Mouse (Mus musculus): ENCODE results near the gene Gm20431. TPM values are rescaled to one million over a fixed set of nuclear protein-coding genes. Genes with fewer than 3 reads are reported as not detected.
"Not testable (repeated sequence)": the region's sequence is repeated elsewhere in the genome, so short reads cannot be mapped to it uniquely, and the experiment has no call there.

The Gm20431 gene
- polyA plus RNA-seq, 1 experiment = 0.44 TPM

DNA sequence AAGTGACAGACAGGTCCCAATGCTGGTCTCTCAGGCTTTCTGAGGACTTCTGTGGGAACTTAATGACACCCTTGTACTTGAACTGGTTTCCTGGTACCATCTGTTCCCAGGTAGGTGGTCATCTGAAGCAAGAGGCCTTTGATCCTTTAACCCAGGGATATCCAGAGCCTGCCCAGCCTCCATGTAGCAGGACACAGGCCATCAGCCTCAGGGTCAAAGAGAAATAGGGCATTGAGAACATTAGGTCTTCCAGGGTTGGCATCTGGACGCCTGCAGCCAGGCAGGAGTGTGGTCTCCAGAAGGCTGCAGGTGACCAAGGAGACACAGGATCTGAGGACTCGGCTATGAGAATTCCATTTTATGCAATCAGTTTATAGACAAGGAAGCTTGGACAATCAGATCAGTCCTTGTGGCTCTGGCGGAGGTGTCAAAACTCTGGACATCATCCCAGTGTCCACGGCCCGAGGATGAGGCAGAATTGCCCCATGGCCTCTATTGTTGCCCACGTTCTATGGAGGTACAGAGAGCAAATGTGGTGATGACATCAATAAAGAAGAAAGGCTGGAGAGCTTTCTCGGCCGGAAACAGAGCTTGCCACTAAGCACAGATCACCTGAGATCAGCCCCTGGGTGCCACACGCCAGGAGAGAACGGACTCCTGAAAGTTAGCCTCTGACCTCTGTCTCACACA lies 6.2 kb downstream of the Gm20431 start:
- peaks cover 31% of the 10 kb centered on the region for H3K36me3 ChIP-seq (ENCODE audit: control insufficient read depth, insufficient read depth)

DNA sequence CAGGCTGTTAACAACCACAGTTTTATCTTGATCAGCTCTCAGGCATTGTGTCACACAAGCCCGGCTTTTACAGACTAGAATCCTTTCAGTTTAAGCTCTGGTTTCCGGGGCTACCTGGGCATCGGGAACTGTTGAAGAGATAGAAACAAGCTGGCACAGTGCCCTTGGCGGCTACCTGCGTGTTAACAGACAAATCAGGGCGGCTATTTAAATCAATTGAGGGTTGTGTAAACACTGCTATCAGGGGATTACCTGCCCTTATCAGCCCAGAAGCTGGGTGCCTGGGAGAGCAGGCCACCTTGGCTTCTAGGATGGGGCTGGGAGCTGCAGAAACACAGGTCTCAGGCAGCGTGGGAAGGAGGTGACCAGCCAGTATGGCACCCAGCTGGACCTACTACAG lies 8.6 kb downstream of the Gm20431 start:
- Histone ChIP-seq H3K79me3 (ENCODE audit: low read depth) (peaks cover 8% of the 10 kb centered on the region), H3K27me3 (ENCODE audit: control insufficient read depth, insufficient read depth, insufficient read length) (no peaks in the 10 kb centered on the region), H3ac (ENCODE audit: control insufficient read depth, insufficient read length, low read depth) (no peak overlapping the region), H3K4me3 (ENCODE audit: insufficient read depth, poor library complexity, severe bottlenecking) (no peak overlapping the region), H3K36me3 (ENCODE audit: control insufficient read depth, insufficient read depth) (peaks cover 38% of the 10 kb centered on the region), H3K79me2 (ENCODE audit: control insufficient read depth, insufficient read depth) (peaks cover 52% of the 10 kb centered on the region)
- no peak for TF ChIP-seq FOSL1 (IDR thresholded peaks at IDR 0.05; ENCODE audit: insufficient read depth, low read length, poor library complexity, severe bottlenecking)
- TF ChIP-seq MYOD1 (IDR thresholded peaks at IDR 0.05; ENCODE audit: control insufficient read depth, insufficient read length, low read depth) = no peak
- TF ChIP-seq MAX (IDR thresholded peaks at IDR 0.05) = no peak
- TF ChIP-seq MYOG (IDR thresholded peaks at IDR 0.05; ENCODE audit: control insufficient read depth, extremely low read depth, insufficient read length) = no peak
- TF ChIP-seq CEBPB (IDR thresholded peaks at IDR 0.05; ENCODE audit: low read depth) = no peak
- TF ChIP-seq USF1 (IDR thresholded peaks at IDR 0.05; ENCODE audit: low read depth) = no peak
- no peak for TF ChIP-seq CTCF (IDR thresholded peaks at IDR 0.05; ENCODE audit: control insufficient read depth, insufficient read depth, insufficient read length)

More for the DNA sequence above, 6.2 kb downstream of the Gm20431 start:
- Histone ChIP-seq H3K27me3 (ENCODE audit: control insufficient read depth, insufficient read depth, insufficient read length) (no peaks in the 10 kb centered on the region), H3K79me2 (ENCODE audit: control insufficient read depth, insufficient read depth) (peaks cover 63% of the 10 kb centered on the region), H3K4me3 (ENCODE audit: insufficient read depth, poor library complexity, severe bottlenecking) (no peak overlapping the region), H3ac (ENCODE audit: control insufficient read depth, insufficient read length, low read depth) (no peak overlapping the region), H3K79me3 (ENCODE audit: low read depth) (peaks cover 24% of the 10 kb centered on the region)
- TF ChIP-seq MYOD1 (IDR thresholded peaks at IDR 0.05; ENCODE audit: control insufficient read depth, insufficient read length, low read depth) (no peak), USF1 (IDR thresholded peaks at IDR 0.05; ENCODE audit: low read depth) (no peak), MAX (IDR thresholded peaks at IDR 0.05) (no peak), MYOG (IDR thresholded peaks at IDR 0.05; ENCODE audit: control insufficient read depth, extremely low read depth, insufficient read length) (no peak), CTCF (IDR thresholded peaks at IDR 0.05; ENCODE audit: control insufficient read depth, insufficient read depth, insufficient read length) (no peak), FOSL1 (IDR thresholded peaks at IDR 0.05; ENCODE audit: insufficient read depth, low read length, poor library complexity, severe bottlenecking) (no peak), CEBPB (IDR thresholded peaks at IDR 0.05; ENCODE audit: low read depth) (no peak)

GRCm38 (mm10) chr2:167651622-167652021 lies 9.7 kb downstream of the Gm20431 start:
- Histone ChIP-seq H3K79me3 (ENCODE audit: low read depth) (peaks cover 5% of the 10 kb centered on the region), H3K4me3 (ENCODE audit: insufficient read depth, poor library complexity, severe bottlenecking) (no peak overlapping the region), H3K79me2 (ENCODE audit: control insufficient read depth, insufficient read depth) (peaks cover 44% of the 10 kb centered on the region), H3K36me3 (ENCODE audit: control insufficient read depth, insufficient read depth) (peaks cover 35% of the 10 kb centered on the region), H3K27me3 (ENCODE audit: control insufficient read depth, insufficient read depth, insufficient read length) (no peaks in the 10 kb centered on the region), H3ac (ENCODE audit: control insufficient read depth, insufficient read length, low read depth) (no peak overlapping the region)
- no peak for TF ChIP-seq MYOD1 (IDR thresholded peaks at IDR 0.05; ENCODE audit: control insufficient read depth, insufficient read length, low read depth)
- no peak for TF ChIP-seq CTCF (IDR thresholded peaks at IDR 0.05; ENCODE audit: control insufficient read depth, insufficient read depth, insufficient read length)
- TF ChIP-seq MYOG (IDR thresholded peaks at IDR 0.05; ENCODE audit: control insufficient read depth, extremely low read depth, insufficient read length) = no peak
- TF ChIP-seq USF1 (IDR thresholded peaks at IDR 0.05; ENCODE audit: low read depth) = no peak
- TF ChIP-seq FOSL1 (IDR thresholded peaks at IDR 0.05; ENCODE audit: insufficient read depth, low read length, poor library complexity, severe bottlenecking) = no peak

- no peak overlapping the region for H3K4me3 ChIP-seq (ENCODE audit: insufficient read depth, poor library complexity, severe bottlenecking)
- no peaks in the 10 kb centered on the region for H3K27me3 ChIP-seq (ENCODE audit: control insufficient read depth, insufficient read depth, insufficient read length)
- H3K36me3 ChIP-seq (ENCODE audit: control insufficient read depth, insufficient read depth) = peaks cover 41% of the 10 kb centered on the region
- H3K79me2 ChIP-seq (ENCODE audit: control insufficient read depth, insufficient read depth) = peaks cover 24% of the 10 kb centered on the region
- no peak overlapping the region for H3ac ChIP-seq (ENCODE audit: control insufficient read depth, insufficient read length, low read depth)
- TF ChIP-seq MAX (IDR thresholded peaks at IDR 0.05) = peak; percentile 87
- peak; percentile 49 for TF ChIP-seq CEBPB (IDR thresholded peaks at IDR 0.05; ENCODE audit: low read depth)
- peak; percentile 35 for TF ChIP-seq MYOD1 (IDR thresholded peaks at IDR 0.05; ENCODE audit: control insufficient read depth, insufficient read length, low read depth)
- TF ChIP-seq MYOG (IDR thresholded peaks at IDR 0.05; ENCODE audit: control insufficient read depth, extremely low read depth, insufficient read length) = no peak
- TF ChIP-seq USF1 (IDR thresholded peaks at IDR 0.05; ENCODE audit: low read depth) = peak; percentile 33
- peak; percentile 60 for TF ChIP-seq FOSL1 (IDR thresholded peaks at IDR 0.05; ENCODE audit: insufficient read depth, low read length, poor library complexity, severe bottlenecking)
- TF ChIP-seq CTCF (IDR thresholded peaks at IDR 0.05; ENCODE audit: control insufficient read depth, insufficient read depth, insufficient read length) = no peak
- peaks cover 3% of the 10 kb centered on the region for H3K79me3 ChIP-seq (ENCODE audit: low read depth)
These were observed 11.8 kb downstream of the Gm20431 start for GRCm38 (mm10) chr2:167649290-167650032.

DNA sequence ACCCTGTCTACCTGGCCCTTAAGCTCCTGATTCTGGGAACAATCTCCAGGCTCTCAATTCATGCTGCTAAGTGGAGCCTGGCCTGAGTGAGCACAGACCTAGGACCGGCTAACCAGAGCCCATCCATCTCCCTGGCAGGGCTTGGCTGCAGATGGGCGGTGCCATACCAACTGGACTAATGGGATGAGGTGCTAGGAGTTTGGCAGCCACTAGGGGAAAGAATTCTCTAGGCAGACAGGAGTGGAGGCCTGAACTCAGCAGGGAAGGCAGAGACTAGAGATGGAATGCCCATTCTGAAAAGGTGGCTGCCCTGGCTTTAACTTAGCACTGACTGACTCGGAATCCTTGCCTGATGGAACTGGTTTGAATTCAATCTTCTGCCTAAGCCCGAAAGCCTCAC lies 14.9 kb downstream of the Gm20431 start:
- H3K36me3 ChIP-seq (ENCODE audit: control insufficient read depth, insufficient read depth) = peaks cover 37% of the 10 kb centered on the region
- no peak for TF ChIP-seq CTCF (IDR thresholded peaks at IDR 0.05; ENCODE audit: control insufficient read depth, insufficient read depth, insufficient read length)
- TF ChIP-seq MYOD1 (IDR thresholded peaks at IDR 0.05; ENCODE audit: control insufficient read depth, insufficient read length, low read depth) = no peak
- no peak for TF ChIP-seq FOSL1 (IDR thresholded peaks at IDR 0.05; ENCODE audit: insufficient read depth, low read length, poor library complexity, severe bottlenecking)
- no peak for TF ChIP-seq USF1 (IDR thresholded peaks at IDR 0.05; ENCODE audit: low read depth)
- no peak for TF ChIP-seq MAX (IDR thresholded peaks at IDR 0.05)
- no peak for TF ChIP-seq MYOG (IDR thresholded peaks at IDR 0.05; ENCODE audit: control insufficient read depth, extremely low read depth, insufficient read length)
- no peak for TF ChIP-seq CEBPB (IDR thresholded peaks at IDR 0.05; ENCODE audit: low read depth)
- H3K4me3 ChIP-seq (ENCODE audit: insufficient read depth, poor library complexity, severe bottlenecking) = no peak overlapping the region
- peaks cover 19% of the 10 kb centered on the region for H3K79me2 ChIP-seq (ENCODE audit: control insufficient read depth, insufficient read depth)
- H3K79me3 ChIP-seq (ENCODE audit: low read depth) = no peaks in the 10 kb centered on the region
- no peak overlapping the region for H3ac ChIP-seq (ENCODE audit: control insufficient read depth, insufficient read length, low read depth)
- no peaks in the 10 kb centered on the region for H3K27me3 ChIP-seq (ENCODE audit: control insufficient read depth, insufficient read depth, insufficient read length)

GRCm38 (mm10) chr2:167643356-167644052 lies 17.8 kb downstream of the Gm20431 start:
- H3K27me3 ChIP-seq (ENCODE audit: control insufficient read depth, insufficient read depth, insufficient read length); H3K4me3 ChIP-seq (ENCODE audit: insufficient read depth, poor library complexity, severe bottlenecking); H3ac ChIP-seq (ENCODE audit: control insufficient read depth, insufficient read length, low read depth); H3K79me3 ChIP-seq (ENCODE audit: low read depth): not testable (repeated sequence)
- H3K36me3 ChIP-seq (ENCODE audit: control insufficient read depth, insufficient read depth) = peaks cover 31% of the 10 kb centered on the region
- H3K79me2 ChIP-seq (ENCODE audit: control insufficient read depth, insufficient read depth) = peaks cover 10% of the 10 kb centered on the region

All from C2C12 (cell line).